Mouse (Mus musculus) adrenal gland, postnatal 25 days (tissue): ENCODE data around the gene Dazap1. TPM values are rescaled to one million over a fixed set of nuclear protein-coding genes. Genes with fewer than 3 reads are reported as not detected.
"Not testable (repeated sequence)": the region's sequence is repeated elsewhere in the genome, so short reads cannot be mapped to it uniquely, and the experiment has no call there.

Experiments
- DNase-seq: peaks from one replicate; pipeline ENCODE4 v3.0.0; 2021; ENCODE audit warnings: mixed read lengths
- long read RNA-seq: library from polyadenylated mRNA; stranded (forward); transcript quantifications from one replicate; pipeline ENCODE4 v2.0.0, GENCODE M21; 2021
- total RNA-seq: library from RNA; stranded (reverse); gene quantifications from 2 replicates; pipeline ENCODE4 v1.2.3, GENCODE M21; 2021

Dazap1 gene
- total RNA-seq = 111 and 117 TPM in 2 replicates
- long read RNA-seq, transcript Dazap1-203 (12 exons, 2,081 nt) = major isoform, 10 of 31 reads
- long read RNA-seq, partial matches to known transcripts = 2 of 31 reads
- long read RNA-seq, other reads (novel, unspliced or antisense) = 16 of 31 reads

GRCm38 (mm10) chr10:80260642-80261584, at the start of gene Dazap1, which contains the start of gene Gamt:
Gene Dazap1 (plus strand): TSS chr10:80261486.
Gene Gamt (minus strand): TSS chr10:80261012.
- peak; percentile 99 for DNase-seq

- not testable (repeated sequence) for DNase-seq
Measured at GRCm38 (mm10) chr10:80211547-80212103, 49.7 kb upstream of the Dazap1 start.

GRCm38 (mm10) chr10:80215048-80215772, 46.1 kb upstream of the Dazap1 start:
- no peak for DNase-seq

- no peak for DNase-seq
Measured at GRCm38 (mm10) chr10:80220676-80221075, 40.6 kb upstream of the Dazap1 start.

- not testable (repeated sequence) for DNase-seq
Measured at GRCm38 (mm10) chr10:80223137-80223536, 38.1 kb upstream of the Dazap1 start.

- DNase-seq = no peak
Measured at GRCm38 (mm10) chr10:80226071-80226415, 35.2 kb upstream of the Dazap1 start.

- peak; percentile 99 for DNase-seq
Measured at GRCm38 (mm10) chr10:80226416-80227165, 34.7 kb upstream of the Dazap1 start, which contains the start of gene Mum1. Gene Mum1 (plus strand): TSS chr10:80226434.

GRCm38 (mm10) chr10:80227166-80227539, 34.1 kb upstream of the Dazap1 start:
- no peak for DNase-seq

- DNase-seq = no peak
Measured at GRCm38 (mm10) chr10:80227877-80228775, 33.2 kb upstream of the Dazap1 start.

GRCm38 (mm10) chr10:80236145-80236825, 25.0 kb upstream of the Dazap1 start:
- no peak for DNase-seq

- DNase-seq = no peak
Measured at GRCm38 (mm10) chr10:80237020-80237419, 24.3 kb upstream of the Dazap1 start.

GRCm38 (mm10) chr10:80238306-80238705, 23.0 kb upstream of the Dazap1 start:
- DNase-seq = no peak

GRCm38 (mm10) chr10:80239791-80240190, 21.5 kb upstream of the Dazap1 start:
- DNase-seq = no peak

GRCm38 (mm10) chr10:80242088-80242487, 19.2 kb upstream of the Dazap1 start:
- no peak for DNase-seq

GRCm38 (mm10) chr10:80242607-80243006, 18.7 kb upstream of the Dazap1 start:
- DNase-seq = no peak

- DNase-seq = peak; percentile 20
Measured at GRCm38 (mm10) chr10:80244791-80245399, 16.4 kb upstream of the Dazap1 start.

- peak; percentile 76 for DNase-seq
Measured at GRCm38 (mm10) chr10:80245600-80245999, 15.7 kb upstream of the Dazap1 start.

GRCm38 (mm10) chr10:80247849-80248248, 13.4 kb upstream of the Dazap1 start:
- no peak for DNase-seq

GRCm38 (mm10) chr10:80248437-80248836, 12.8 kb upstream of the Dazap1 start:
- not testable (repeated sequence) for DNase-seq
